Mouse (Mus musculus): Measurements from ENCODE around the gene Arhgap27.
"Not testable (repeated sequence)": the region's sequence is repeated elsewhere in the genome, so short reads cannot be mapped to it uniquely, and the experiment has no call there.

Arhgap27 gene

DNA sequence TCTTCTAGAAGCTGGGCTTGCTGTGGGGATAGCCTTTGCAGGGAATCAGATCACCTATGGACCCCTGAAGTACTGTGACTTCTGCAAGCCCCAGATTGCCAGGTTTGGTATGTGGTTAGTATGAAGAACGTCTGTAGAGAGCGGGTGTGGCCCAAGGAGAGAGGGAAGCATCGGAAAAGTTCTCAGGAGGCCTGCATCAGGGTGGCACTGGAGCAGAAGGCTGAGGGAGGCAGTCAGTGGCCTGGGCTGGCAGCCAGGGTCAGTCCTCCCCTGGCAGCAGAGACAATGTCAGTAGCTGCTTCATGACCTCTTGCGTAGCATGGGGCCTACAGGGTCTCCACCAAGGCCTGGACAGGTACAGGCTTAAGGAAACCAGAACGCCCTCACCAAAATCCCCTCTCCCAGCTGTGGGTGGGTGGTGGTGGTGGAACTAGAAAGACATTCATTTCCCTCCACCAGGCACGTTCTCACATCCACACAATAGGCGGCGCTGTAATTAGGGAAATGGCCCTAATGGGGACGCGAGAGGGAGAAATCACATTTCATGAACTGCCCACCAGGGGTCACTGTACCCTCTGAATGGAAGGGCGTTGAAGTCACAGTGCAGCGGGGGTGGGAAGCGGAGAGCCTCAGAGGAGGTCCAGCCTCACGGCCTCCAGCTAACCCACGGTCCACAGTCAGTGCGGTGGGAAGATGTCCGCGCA is 31.2 kb downstream of the Arhgap27 start:
- peak; percentile 95 for DNase-seq

- no peak for DNase-seq
These were observed 31.8 kb downstream of the Arhgap27 start for GRCm38 (mm10) chr11:103331502-103332185.

DNA sequence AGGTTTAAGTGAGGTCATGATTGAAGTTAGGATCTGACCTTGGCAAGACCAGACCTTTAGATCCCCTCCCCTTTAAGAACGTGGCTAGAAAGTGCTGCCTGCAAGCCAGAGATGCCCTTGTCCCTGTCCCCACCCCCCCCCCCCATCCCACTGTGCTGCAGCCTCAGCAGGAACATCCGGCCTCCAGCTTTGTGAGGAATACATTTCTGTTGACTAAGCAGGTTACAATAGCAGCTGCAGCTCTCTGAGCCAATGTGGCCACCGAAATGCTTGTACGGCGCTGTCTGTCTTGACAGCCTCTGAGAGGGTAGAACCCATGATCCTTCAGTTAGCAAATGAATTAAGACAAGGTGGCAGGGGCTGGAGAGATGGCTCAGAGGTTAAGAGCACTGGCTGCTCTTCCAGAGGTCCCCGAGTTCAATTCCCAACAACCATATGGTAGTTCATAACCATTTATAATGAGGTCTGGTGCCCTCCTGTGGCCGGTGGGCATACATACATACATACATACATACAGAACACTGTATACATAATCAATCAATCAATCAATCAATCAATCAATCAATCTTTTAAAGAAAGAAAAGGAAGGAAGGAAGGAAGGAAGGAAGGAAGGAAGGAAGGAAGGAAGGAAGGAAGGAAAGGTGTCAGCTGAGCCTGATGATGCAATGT is 32.7 kb downstream of the Arhgap27 start:
- DNase-seq: no peak

- DNase-seq: peak; percentile 87
These were observed 36.5 kb downstream of the Arhgap27 start for GRCm38 (mm10) chr11:103326950-103327349.

- DNase-seq: peak; percentile 82
These were observed 38.3 kb downstream of the Arhgap27 start for GRCm38 (mm10) chr11:103325172-103325571.

DNA sequence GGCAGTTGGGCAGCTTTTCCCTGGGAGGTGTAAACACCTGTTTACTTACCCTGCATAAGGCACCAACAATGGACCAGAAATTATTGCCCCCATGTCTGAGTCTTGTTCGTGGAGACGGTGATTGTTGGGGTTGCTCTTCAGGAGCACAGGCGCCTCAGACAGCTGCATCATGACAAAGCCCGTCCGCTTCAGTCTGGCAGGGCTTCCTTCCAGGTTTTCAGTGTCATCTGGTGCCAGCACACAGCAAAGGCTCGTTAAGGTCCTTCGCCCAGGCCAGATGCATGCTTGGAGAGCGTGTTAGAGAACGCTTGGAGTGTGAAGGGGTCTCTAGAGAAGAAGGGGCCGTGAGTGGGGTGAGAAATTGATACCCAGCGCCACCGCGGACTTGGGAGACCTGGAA is 38.8 kb downstream of the Arhgap27 start:
- DNase-seq: peak; percentile 56

- DNase-seq: not testable (repeated sequence)
These were observed 40.7 kb downstream of the Arhgap27 start for GRCm38 (mm10) chr11:103322832-103323231.

DNA sequence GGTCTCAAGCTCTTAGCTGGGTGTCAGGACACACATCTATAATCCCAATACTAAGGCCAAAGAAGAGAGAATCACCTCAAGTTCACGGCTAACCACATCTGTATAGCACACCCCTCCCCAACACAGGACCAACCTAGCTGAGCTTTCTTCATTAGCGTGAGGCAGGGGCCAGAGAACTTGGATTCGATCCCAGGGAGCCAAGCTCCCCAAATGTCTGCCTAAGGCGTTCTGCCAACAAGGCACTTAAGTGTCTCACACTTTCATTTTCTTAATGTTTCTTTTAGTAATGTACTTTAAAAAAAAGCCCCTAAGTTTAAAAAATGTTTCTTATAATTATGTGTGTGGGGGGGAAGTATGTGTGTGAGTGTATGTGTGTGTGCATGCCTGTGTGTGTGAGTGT is 42.8 kb downstream of the Arhgap27 start:
- no peak for DNase-seq

GRCm38 (mm10) chr11:103320196-103320595 is 43.3 kb downstream of the Arhgap27 start:
- no peak for DNase-seq

- no peak for DNase-seq
These were observed 45.5 kb downstream of the Arhgap27 start for GRCm38 (mm10) chr11:103318042-103318441.

DNA sequence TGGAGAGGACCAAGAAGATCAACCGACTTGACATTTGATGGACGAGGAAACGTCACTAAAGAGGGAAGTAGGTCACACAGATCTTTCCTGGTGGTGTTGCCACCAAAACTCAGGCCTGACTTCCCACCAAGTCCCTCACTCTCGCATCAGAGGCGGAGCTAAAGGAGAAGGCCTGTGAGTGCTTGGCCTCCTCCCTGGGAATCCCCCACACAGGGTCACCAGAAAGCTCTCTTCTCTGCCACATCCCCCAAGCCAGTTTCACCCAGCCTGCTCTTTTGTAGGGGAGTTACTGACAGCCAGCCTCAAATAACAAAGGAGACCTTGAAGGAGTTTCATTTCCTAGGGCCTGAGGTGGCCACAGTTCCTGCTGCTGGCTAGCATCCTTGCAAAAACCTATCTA is 48.1 kb downstream of the Arhgap27 start:
- DNase-seq: no peak

- no peak for DNase-seq
These were observed 48.6 kb downstream of the Arhgap27 start for GRCm38 (mm10) chr11:103314736-103315374.

- no peak for DNase-seq
These were observed 50.0 kb downstream of the Arhgap27 start for GRCm38 (mm10) chr11:103313542-103313941.

DNA sequence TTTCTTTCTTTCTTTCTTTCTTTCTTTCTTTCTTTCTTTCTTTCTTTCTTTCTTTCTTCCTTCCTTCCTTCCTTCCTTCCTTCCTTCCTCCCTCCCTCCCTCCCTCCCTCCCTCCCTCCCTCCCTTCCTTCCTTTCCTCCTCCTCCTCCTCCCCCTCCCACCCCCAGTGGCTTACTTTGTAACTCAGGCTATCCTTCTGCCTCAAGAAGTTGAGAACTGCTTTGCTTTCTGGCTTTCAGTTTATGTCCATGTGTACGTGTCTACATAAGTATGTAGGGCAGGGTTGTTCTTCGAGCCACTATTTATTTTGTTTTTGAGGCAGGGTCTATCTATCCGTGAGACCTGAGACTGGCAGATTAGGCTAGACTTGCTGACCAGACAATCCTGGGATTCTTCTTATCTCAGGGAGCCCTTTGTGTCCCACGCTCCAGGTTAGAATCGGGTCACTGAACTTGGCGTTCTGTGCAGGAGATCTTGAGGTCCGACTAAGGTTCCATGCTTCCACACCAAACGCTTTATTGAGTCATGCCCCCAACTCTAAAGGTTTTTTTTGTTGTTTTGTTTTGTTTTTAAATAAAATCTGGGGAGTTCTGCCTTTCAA is 50.7 kb downstream of the Arhgap27 start:
- DNase-seq: no peak

- peak; percentile 84 for DNase-seq
These were observed 51.4 kb downstream of the Arhgap27 start for GRCm38 (mm10) chr11:103311960-103312611.

DNA sequence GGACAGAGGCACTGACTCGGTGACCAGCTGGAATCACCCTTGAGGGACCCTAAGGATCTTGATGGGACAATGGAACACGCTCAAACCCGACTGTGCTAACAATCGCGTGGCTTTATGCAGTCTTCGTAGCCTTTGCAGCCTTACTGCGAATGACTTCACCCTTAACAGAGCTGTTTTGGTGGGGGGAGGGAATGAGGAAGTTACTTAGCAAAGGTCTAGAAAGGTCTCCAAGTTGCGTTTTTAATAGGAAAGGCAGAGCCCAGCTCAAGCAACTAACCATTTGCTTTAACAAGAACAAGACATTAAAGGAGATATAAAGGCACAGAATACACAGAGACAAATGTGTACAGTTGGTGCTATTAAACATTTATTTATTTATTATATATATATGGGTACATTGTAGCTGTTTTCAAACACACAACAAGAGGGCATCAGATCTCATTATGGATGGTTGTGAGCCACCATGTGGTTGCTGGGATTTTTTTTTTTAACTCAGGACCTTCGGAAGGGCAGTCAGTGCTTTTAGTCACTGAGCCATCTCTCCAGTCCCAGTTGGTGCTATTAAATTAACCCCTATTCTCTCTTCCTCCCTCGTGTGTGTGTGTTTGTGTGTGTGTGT is 53.4 kb downstream of the Arhgap27 start:
- no peak for DNase-seq

GRCm38 (mm10) chr11:103307910-103308309 is 55.6 kb downstream of the Arhgap27 start:
- DNase-seq: peak; percentile 79

- DNase-seq: no peak
These were observed 59.0 kb downstream of the Arhgap27 start for GRCm38 (mm10) chr11:103304525-103304924.

DNA sequence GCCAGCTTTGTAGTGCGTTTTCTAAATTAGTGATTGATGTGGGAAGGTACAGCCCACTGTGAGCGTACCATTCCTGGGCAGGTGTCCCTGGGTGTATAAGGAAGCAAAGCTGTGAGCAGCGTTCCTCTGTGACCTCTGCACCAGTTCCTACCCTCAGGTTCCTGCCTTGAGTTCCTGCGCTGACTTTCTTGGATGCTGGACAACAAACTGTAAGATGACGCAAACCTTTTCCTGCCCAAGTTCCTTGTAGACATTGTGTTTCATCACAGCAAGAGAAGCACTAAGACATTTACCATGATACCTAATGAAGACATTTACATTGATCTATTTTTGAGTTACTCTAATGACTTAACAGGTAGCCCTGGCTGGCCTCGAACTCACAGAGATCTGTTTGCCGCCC is 68.7 kb downstream of the Arhgap27 start:
- DNase-seq: no peak

DNA sequence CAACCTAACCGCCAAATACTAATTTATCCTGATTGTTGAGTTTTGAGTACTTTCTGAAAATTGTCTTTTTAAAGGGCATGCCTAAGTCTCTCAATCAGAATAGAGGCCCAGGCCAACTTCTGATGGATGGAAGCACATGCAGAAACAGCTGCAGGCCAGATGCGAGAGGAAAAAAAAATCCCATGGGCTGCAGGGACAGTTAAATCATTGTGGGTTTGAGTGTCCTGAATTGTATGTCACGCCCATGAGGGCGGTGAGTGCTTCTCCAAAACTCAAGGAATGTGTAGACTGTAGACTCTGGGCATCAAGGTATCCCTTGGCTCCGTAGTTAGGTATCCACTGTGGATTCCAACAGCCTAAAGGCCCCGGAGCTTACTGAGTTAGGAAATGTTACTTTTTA is 69.4 kb downstream of the Arhgap27 start:
- no peak for DNase-seq

DNA sequence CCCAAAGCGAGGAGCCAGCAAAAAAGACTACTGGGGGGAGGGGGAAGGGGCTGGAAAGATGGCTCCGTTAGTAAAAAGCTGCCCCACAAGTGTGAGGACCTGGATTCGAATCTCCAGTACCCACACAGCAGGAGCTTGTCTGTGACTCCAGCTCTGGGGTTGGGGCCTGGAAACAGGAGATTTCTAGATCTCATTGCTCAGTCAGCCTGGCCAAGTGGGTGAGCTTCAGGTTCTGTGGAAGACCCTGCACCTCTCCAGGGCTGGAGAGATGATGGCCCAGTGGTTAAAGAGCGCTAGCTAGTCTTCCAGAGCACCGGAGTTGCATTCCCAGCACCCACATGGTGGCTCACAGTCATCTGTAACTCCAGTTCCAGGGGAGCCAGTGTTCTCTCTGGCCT is 70.6 kb downstream of the Arhgap27 start:
- no peak for DNase-seq

Data from lung, postnatal 10 days (tissue).